ENCODE assay signal across 8 mouse cellular contexts in the genomic region with DNA sequence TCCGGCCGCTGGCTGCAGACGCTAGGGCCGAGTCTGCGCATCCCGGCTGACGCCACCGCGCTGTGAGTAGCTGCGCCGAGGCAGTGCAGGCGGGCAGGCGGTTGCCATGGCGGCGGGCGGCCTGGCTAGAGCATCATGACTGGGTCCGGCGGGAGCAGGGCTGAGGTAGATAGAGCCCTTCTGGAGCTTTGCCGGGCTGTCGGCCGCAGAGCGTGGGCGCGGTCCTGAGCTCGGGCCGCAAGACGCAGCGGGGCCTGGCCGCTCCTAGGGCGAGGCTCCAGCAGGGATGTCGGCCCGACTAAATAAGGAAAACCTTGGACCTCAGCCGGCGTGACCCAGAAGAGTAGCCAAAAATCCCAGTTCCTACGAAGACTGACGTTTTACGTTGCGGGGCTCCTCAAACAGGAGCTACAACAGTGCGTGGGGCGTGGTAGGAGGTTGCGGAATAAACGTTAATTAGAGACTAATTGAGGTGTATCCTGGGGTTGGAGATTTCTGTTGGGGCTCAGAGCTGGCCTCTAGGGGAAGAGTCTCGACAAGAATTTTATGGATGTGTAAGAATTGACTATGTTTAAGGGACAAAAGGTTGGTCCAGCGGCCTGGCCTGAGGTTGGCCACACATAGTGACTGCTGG. TPM values are rescaled to one million over a fixed set of nuclear protein-coding genes. Genes with fewer than 3 reads are reported as not detected.
DNase-seq lines count a peak whose midpoint lies in the region; ATAC-seq and TF ChIP-seq lines count a peak whose summit lies in the region.

No protein-coding gene starts in this region.

- peak overlapping the region; percentile 96 for H3K4me3 ChIP-seq in embryonic facial prominence, embryonic 13.5 days
- H3K4me3 ChIP-seq in kidney, adult 2 months (ENCODE audit: insufficient read depth, low read depth, low read length), result peak overlapping the region; percentile 77
- H3K4me3 ChIP-seq in liver, adult 2 months (ENCODE audit: insufficient read depth, low read depth, low read length), result peak overlapping the region; percentile 74
- peak overlapping the region; percentile 97 for H3K4me3 ChIP-seq in midbrain, postnatal 0 days (ENCODE audit: low read depth, low read length)
- H3K4me3 ChIP-seq in stomach, embryonic 16.5 days (replicated peaks; ENCODE audit: low read length), result peak overlapping the region; percentile 84

- no peaks in the 10 kb centered on the region for H3K9me3 ChIP-seq in embryonic facial prominence, embryonic 13.5 days
- no peaks in the 10 kb centered on the region for H3K9me3 ChIP-seq in midbrain, postnatal 0 days (ENCODE audit: low read length)
- no peaks in the 10 kb centered on the region for H3K9me3 ChIP-seq in stomach, embryonic 16.5 days (replicated peaks; ENCODE audit: control insufficient read depth, low read length)

- ATAC-seq in embryonic facial prominence, embryonic 13.5 days (ENCODE audit: insufficient number of reproducible peaks, insufficient read depth, low FRiP score, low TSS enrichment, low read depth), result peak; percentile 75
- peak; percentile 86 for ATAC-seq in midbrain, postnatal 0 days (ENCODE audit: low FRiP score)
- peak; percentile 46 for ATAC-seq in stomach, embryonic 16.5 days (ENCODE audit: insufficient read depth, low FRiP score)

- H3K9ac ChIP-seq in embryonic facial prominence, embryonic 13.5 days, result peak overlapping the region; percentile 95
- peak overlapping the region; percentile 94 for H3K9ac ChIP-seq in liver, adult 2 months (ENCODE audit: low read depth, low read length)
- peak overlapping the region; percentile 97 for H3K9ac ChIP-seq in midbrain, postnatal 0 days (replicated peaks; ENCODE audit: low read length, poor library complexity, severe bottlenecking)
- H3K9ac ChIP-seq in stomach, embryonic 16.5 days (ENCODE audit: low read length), result peak overlapping the region; percentile 97

- H3K79me2 ChIP-seq in liver, adult 2 months (ENCODE audit: control insufficient read depth, insufficient read depth, low read length), result peaks cover 29% of the 10 kb centered on the region

- peak overlapping the region; percentile 91 for H3K27ac ChIP-seq in embryonic facial prominence, embryonic 13.5 days
- peak overlapping the region; percentile 63 for H3K27ac ChIP-seq in kidney, adult 2 months (ENCODE audit: insufficient read depth, low read depth, low read length)
- peak overlapping the region; percentile 63 for H3K27ac ChIP-seq in liver, adult 2 months (replicated peaks; ENCODE audit: insufficient read depth, low read depth, low read length)
- peak overlapping the region; percentile 95 for H3K27ac ChIP-seq in midbrain, postnatal 0 days (ENCODE audit: low read depth, low read length)
- H3K27ac ChIP-seq in stomach, embryonic 16.5 days (ENCODE audit: low read length), result peak overlapping the region; percentile 97

- under 1% methylated on average over 44 of the region's 44 CpGs for WGBS in embryonic facial prominence, embryonic 13.5 days
- 2% methylated on average over 44 of the region's 44 CpGs for WGBS in kidney, adult 2 months
- 4% methylated on average over 44 of the region's 44 CpGs for WGBS in liver, adult 2 months
- 0% methylated on average over 43 of the region's 44 CpGs for WGBS in midbrain, postnatal 0 days
- WGBS in stomach, embryonic 16.5 days, result under 1% methylated on average over 44 of the region's 44 CpGs

- H3K36me3 ChIP-seq in embryonic facial prominence, embryonic 13.5 days, result no peaks in the 10 kb centered on the region
- no peaks in the 10 kb centered on the region for H3K36me3 ChIP-seq in kidney, adult 2 months (ENCODE audit: control insufficient read depth, insufficient read depth, low read length)
- H3K36me3 ChIP-seq in liver, adult 2 months (ENCODE audit: control insufficient read depth, insufficient read depth, low read length), result no peaks in the 10 kb centered on the region
- no peaks in the 10 kb centered on the region for H3K36me3 ChIP-seq in midbrain, postnatal 0 days (ENCODE audit: insufficient read depth, low read length)
- no peaks in the 10 kb centered on the region for H3K36me3 ChIP-seq in stomach, embryonic 16.5 days (ENCODE audit: control insufficient read depth, insufficient read depth, low read length)

- TF ChIP-seq CTCF in kidney, adult 2 months (conservative IDR thresholded peaks at IDR 0.05; ENCODE audit: insufficient read depth, insufficient read length, low read depth, low read length), result no peak
- TF ChIP-seq CTCF in liver, adult 2 months (IDR thresholded peaks at IDR 0.05; ENCODE audit: low read depth, low read length), result no peak
- peak; percentile 29; the same call in 1 of the 2 replicates for TF ChIP-seq CTCF in midbrain, postnatal 0 days (IDR thresholded peaks at IDR 0.05)

- TF ChIP-seq POLR2A in kidney, adult 2 months (IDR thresholded peaks at IDR 0.05; ENCODE audit: low read depth, low read length), result no peak
- TF ChIP-seq POLR2A in liver, adult 2 months (IDR thresholded peaks at IDR 0.05; ENCODE audit: extremely low read depth, insufficient read depth, low read length), result no peak

- peak; percentile 68 to 76 for DNase-seq in urinary bladder, adult 18-20 months (ENCODE audit: low spot score in 2 of 2)
- no peak for DNase-seq in urinary bladder, postnatal 10 days (ENCODE audit: low spot score)
- DNase-seq in heart, adult 18-20 months, result peak; percentile 83 to 89
- DNase-seq in kidney, adult 2 months, result peak; percentile 77
- DNase-seq in liver, adult 2 months (ENCODE audit: extremely low read depth, low read depth, low spot score), result no peak
- peak; percentile 87 for DNase-seq in midbrain, postnatal 0 days (ENCODE audit: low spot score)

- H3K4me2 ChIP-seq in embryonic facial prominence, embryonic 13.5 days, result peak overlapping the region; percentile 78
- peak overlapping the region; percentile 90 for H3K4me2 ChIP-seq in midbrain, postnatal 0 days (ENCODE audit: low read depth, low read length, poor library complexity, severe bottlenecking)
- peak overlapping the region; percentile 75 for H3K4me2 ChIP-seq in stomach, embryonic 16.5 days (ENCODE audit: low read depth, low read length)

- peaks cover 33% of the 10 kb centered on the region for H3K4me1 ChIP-seq in embryonic facial prominence, embryonic 13.5 days
- peaks cover 7% of the 10 kb centered on the region; the same call in 1 of the 2 replicates for H3K4me1 ChIP-seq in kidney, adult 2 months (ENCODE audit: control insufficient read depth, insufficient read depth, low read length)
- peaks cover 8% of the 10 kb centered on the region for H3K4me1 ChIP-seq in liver, adult 2 months (ENCODE audit: control insufficient read depth, insufficient read depth, low read length)
- H3K4me1 ChIP-seq in midbrain, postnatal 0 days (ENCODE audit: insufficient read depth, low read length), result peaks cover 11% of the 10 kb centered on the region
- peaks cover 29% of the 10 kb centered on the region for H3K4me1 ChIP-seq in stomach, embryonic 16.5 days (ENCODE audit: control insufficient read depth, insufficient read depth, low read length)

- H3K27me3 ChIP-seq in embryonic facial prominence, embryonic 13.5 days, result peaks cover 9% of the 10 kb centered on the region
- H3K27me3 ChIP-seq in kidney, adult 2 months (replicated peaks; ENCODE audit: control insufficient read depth, insufficient read depth, low read length), result no peaks in the 10 kb centered on the region
- H3K27me3 ChIP-seq in liver, adult 2 months (ENCODE audit: control insufficient read depth, insufficient read depth, low read length), result no peaks in the 10 kb centered on the region
- H3K27me3 ChIP-seq in midbrain, postnatal 0 days (ENCODE audit: insufficient read depth, low read length), result no peaks in the 10 kb centered on the region
- no peaks in the 10 kb centered on the region for H3K27me3 ChIP-seq in stomach, embryonic 16.5 days (ENCODE audit: control insufficient read depth, insufficient read depth, low read length)

RNA-seq across cellular contexts. Expression of gene Pkd1, which starts 0.9 kb away (rescaled TPM):
- 24.1 and 30.6 TPM in 2 replicates for polyA plus RNA-seq in embryonic facial prominence, embryonic 13.5 days (2015; fragmentation: Nextera tagmentation; extraction: Ambion mirVana)
- total RNA-seq in heart, adult 18-20 months (2021), result 10 to 100 TPM; 34.1 to 34.5 TPM
- polyA plus RNA-seq in kidney, adult 2 months (2012; rRNA removed), result 34.6 and 42.9 TPM in 2 replicates
- 9.9 and 11.4 TPM in 2 replicates for total RNA-seq in liver, adult 2 months (2014; rRNA removed)
- polyA plus RNA-seq in liver, adult 2 months (2012; rRNA removed), result 14.7 and 17.4 TPM in 2 replicates
- 73.6 and 84.3 TPM in 2 replicates for total RNA-seq in midbrain, postnatal 0 days (2014; rRNA removed)
- polyA plus RNA-seq in midbrain, postnatal 0 days (2015; fragmentation: Nextera tagmentation; extraction: Ambion mirVana), result 13.6 and 14.5 TPM in 2 replicates
- 21.7 and 22.2 TPM in 2 replicates for polyA plus RNA-seq in stomach, embryonic 16.5 days (2015; fragmentation: Nextera tagmentation; extraction: Ambion mirVana)

RNA-seq across cellular contexts. Expression of gene Rab26, which starts 16.5 kb away (rescaled TPM):
- 2.8 and 3.3 TPM in 2 replicates for polyA plus RNA-seq in embryonic facial prominence, embryonic 13.5 days (2015; fragmentation: Nextera tagmentation; extraction: Ambion mirVana)
- total RNA-seq in heart, adult 18-20 months (2021), result not detected
- 0.56 and 0.58 TPM in 2 replicates for polyA plus RNA-seq in kidney, adult 2 months (2012; rRNA removed)
- total RNA-seq in liver, adult 2 months (2014; rRNA removed), result 0.13 and 0.37 TPM in 2 replicates
- polyA plus RNA-seq in liver, adult 2 months (2012; rRNA removed), result 0.15 and 0.40 TPM in 2 replicates
- 4.4 and 7.6 TPM in 2 replicates for total RNA-seq in midbrain, postnatal 0 days (2014; rRNA removed)
- 15.5 and 17.7 TPM in 2 replicates for polyA plus RNA-seq in midbrain, postnatal 0 days (2015; fragmentation: Nextera tagmentation; extraction: Ambion mirVana)
- 7.9 and 9.4 TPM in 2 replicates for polyA plus RNA-seq in stomach, embryonic 16.5 days (2015; fragmentation: Nextera tagmentation; extraction: Ambion mirVana)

RNA-seq across cellular contexts. Expression of gene Traf7, which starts 22.8 kb away (rescaled TPM):
- 96.1 and 97.1 TPM in 2 replicates for polyA plus RNA-seq in embryonic facial prominence, embryonic 13.5 days (2015; fragmentation: Nextera tagmentation; extraction: Ambion mirVana)
- 10 to 100 TPM; 35.8 to 38.5 TPM for total RNA-seq in heart, adult 18-20 months (2021)
- polyA plus RNA-seq in kidney, adult 2 months (2012; rRNA removed), result 108 and 124 TPM in 2 replicates
- total RNA-seq in liver, adult 2 months (2014; rRNA removed), result 13.4 and 14.4 TPM in 2 replicates
- 25.3 and 47.5 TPM in 2 replicates for polyA plus RNA-seq in liver, adult 2 months (2012; rRNA removed)
- 175 and 179 TPM in 2 replicates for total RNA-seq in midbrain, postnatal 0 days (2014; rRNA removed)
- 71.4 and 73.6 TPM in 2 replicates for polyA plus RNA-seq in midbrain, postnatal 0 days (2015; fragmentation: Nextera tagmentation; extraction: Ambion mirVana)
- polyA plus RNA-seq in stomach, embryonic 16.5 days (2015; fragmentation: Nextera tagmentation; extraction: Ambion mirVana), result 80.6 and 104 TPM in 2 replicates

Comparison
In these comparisons a context has a peak if more than half of its experiments do, and no peak if none do; other contexts are left out.
1. DNase-seq: peak in urinary bladder, adult 18-20 months (2 of 2), heart, adult 18-20 months (2 of 2), kidney, adult 2 months (single experiment) and midbrain, postnatal 0 days (single experiment); none in urinary bladder, postnatal 10 days (single experiment) and liver, adult 2 months (single experiment).
2. Peak in every context shown above with its lines, with median percentiles within 50 percentile points of each other: ATAC-seq, H3K27ac ChIP-seq, H3K4me2 ChIP-seq, H3K4me3 ChIP-seq and H3K9ac ChIP-seq.